Mouse (Mus musculus) right cerebral cortex, adult 2 months (tissue): ENCODE measurements around the gene Fam81a.

ENCODE experiments used
- DNase-seq, 2 experiments: peaks; one replicate each; pipeline ENCODE4 v3.0.0; 2021 to 2022; ENCODE audit warnings: low spot score in 2 of 2

Gene Fam81a

GRCm38 (mm10) chr9:70053411-70053810, 88.9 kb downstream of the Fam81a start:
- no peak for DNase-seq

DNA sequence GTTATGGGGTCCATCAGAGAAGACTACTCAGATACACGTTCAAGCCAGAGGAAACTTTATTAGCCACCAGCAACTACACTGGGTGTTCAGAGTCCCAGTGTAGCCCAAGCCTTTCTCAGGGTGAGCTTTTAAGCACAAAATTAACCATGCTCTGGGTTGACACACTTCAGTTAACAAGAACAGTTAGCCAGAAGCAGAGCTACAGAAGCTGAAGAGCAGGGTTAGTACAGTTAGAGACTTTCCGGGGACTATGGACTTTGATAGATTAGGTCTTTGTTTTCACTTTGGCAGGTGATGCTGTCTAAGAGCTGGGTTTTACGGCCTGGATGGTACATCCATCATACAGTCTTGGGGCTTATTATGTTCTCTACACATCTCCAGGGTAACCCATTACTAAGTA, 89.6 kb downstream of the Fam81a start:
- no peak for DNase-seq

GRCm38 (mm10) chr9:70049839-70050238, 92.5 kb downstream of the Fam81a start:
- no peak for DNase-seq

GRCm38 (mm10) chr9:70049416-70049783, 93.0 kb downstream of the Fam81a start:
- no peak for DNase-seq

DNA sequence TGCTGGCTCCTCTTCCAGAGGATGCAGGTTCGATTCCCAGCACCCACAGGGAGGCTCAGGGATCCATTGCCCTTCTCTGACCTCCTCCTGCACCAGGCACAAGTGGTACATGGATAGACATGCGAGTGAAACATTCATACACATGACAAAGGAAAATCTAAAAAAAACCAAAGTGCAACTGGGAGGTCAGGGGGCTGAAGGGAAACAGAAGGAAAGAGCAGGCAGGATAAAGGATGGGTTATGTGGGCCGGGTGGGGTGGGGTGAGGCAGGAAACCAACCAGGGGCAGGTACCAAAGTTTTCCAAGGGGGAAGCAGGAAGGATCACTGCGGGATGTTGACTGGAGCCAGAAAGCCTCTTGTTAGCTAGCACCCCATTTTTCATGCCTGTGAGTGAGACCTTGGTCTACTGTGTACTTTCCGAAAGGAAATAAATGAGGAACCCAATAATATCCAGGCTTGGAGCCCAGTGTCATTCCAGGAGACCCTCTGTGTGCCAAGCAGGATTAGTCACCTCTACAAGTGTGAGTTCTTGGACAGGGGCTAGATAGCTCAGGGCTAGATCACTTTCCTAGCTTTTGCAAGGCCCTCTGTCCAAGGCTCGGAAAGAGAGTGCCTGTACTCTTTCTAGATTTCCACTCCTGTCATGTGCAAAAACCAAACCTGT, 93.5 kb downstream of the Fam81a start:
- no peak for DNase-seq

DNA sequence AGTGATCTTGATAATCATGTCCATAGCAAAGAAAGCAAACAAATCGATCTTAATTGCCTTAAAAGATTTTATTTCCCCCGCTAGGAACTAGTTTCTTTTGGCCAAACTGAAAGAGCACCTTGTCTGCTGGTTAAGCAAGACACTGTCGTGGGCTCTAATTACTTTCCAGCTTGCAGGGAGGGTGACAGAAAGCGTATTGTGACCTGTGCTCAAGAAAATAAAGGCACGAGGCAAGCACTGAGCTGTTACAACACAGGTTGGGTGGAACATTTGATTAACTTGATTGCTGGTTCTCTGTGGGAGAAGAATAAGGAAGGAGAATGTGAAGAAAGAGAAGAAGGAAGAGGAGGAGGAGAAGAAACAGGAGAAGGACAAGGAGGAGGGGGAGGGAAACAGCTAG, 94.1 kb downstream of the Fam81a start:
- no peak for DNase-seq

- DNase-seq: no peak
These were observed 94.5 kb downstream of the Fam81a start for GRCm38 (mm10) chr9:70047839-70048238.

DNA sequence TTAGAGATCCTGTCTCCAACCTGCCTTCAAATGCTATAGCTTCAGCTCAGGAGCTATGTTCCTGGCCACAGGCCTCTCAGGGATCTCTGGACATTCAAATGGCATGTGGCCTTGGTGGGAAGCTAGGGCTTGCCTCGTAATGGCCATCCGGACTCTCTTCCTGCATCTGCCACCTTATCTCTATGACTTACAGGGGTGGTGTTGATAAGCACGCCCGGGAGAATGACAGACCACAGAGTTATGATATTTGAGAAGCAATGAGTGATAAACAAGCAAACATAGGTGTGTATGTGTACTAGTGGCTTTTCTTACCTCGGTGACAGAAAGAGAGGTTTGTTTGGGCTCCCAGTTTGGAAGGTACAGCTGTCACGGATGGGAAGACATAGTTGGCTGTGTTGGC, 96.1 kb downstream of the Fam81a start:
- no peak for DNase-seq

GRCm38 (mm10) chr9:70044865-70045264, 97.5 kb downstream of the Fam81a start:
- DNase-seq: no peak

DNA sequence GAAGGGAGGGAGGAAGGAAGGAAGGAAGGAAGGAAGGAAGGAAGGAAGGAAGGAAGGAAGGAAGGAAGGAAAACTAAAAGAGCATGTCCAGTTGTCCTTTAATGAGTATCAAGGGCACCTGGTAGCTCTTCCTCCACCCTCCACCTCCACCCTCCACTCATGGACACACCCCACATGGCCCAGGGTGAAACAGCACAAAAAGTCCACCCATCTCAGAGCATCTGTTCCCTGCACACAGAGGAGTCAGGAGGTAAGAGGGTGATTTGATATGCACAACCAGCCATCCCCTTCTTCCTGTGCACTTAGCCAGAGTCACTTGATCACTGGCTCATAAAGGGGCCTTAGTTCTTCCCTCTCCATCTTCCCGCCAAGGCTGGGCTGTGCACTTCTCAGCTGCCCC, 99.4 kb downstream of the Fam81a start:
- DNase-seq: no peak

GRCm38 (mm10) chr9:70042137-70042536, 100.2 kb downstream of the Fam81a start:
- DNase-seq: no peak

- DNase-seq: no peak
These were observed 101.8 kb downstream of the Fam81a start for GRCm38 (mm10) chr9:70040570-70040969.

- no peak for DNase-seq
These were observed 102.6 kb downstream of the Fam81a start for GRCm38 (mm10) chr9:70039597-70040385.
